Mouse (Mus musculus) retina, adult 2 months (tissue): Measurements from ENCODE around the gene Tyk2.

Experiments
- DNase-seq: peaks from one replicate; pipeline ENCODE4 v3.0.0-alpha.2; 2012; ENCODE audit warnings: low read depth, low spot score

The Tyk2 gene

DNA sequence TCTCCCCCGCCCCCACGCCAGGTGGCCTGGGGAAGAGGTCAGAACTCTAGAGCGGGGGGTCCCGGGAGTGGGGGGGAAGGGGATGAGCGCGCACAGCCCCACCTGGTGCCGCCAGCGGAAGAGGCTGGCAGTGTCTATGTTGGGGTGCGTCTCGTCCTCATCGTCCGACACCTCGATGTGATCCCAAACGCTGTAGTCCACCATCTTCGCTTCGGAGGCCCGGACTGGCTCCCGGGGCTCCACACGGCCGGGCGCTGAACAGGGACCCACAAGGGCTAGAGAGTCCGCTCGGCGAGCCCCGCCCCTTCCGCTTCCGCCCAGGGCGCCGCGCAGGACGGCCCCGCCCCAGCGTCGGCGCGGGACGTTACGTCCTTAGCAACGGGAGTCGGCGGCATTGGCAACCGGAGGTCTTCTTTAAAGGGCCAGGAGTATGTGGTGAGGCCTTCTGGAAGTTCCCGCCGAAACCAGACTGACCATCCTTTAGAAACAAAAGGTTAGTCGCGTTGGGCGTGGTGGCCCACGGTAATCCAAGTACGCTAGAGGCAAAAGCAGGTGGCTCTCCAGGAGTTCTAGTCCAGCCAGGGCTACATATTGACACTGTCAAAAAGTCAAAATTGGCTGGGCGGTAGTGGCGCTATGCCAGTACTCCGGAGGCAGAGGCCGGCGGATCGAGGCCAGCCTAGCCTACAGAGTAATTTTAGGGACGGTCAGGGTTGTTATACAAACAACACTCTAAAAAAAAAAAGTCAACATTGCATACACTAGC, 18.8 kb upstream of the Tyk2 start, which contains the start of gene Cdc37:
Gene Cdc37 (minus strand): TSS at position 329 of the 766 bp plus-strand sequence.
- peak; percentile 84 for DNase-seq

- DNase-seq, result no peak
Measured at GRCm38 (mm10) chr9:21149077-21149653, 18.1 kb upstream of the Tyk2 start.

- DNase-seq, result no peak
Measured at GRCm38 (mm10) chr9:21148427-21148826, 17.4 kb upstream of the Tyk2 start.

- no peak for DNase-seq
Measured at GRCm38 (mm10) chr9:21146722-21147121, 15.7 kb upstream of the Tyk2 start.

DNA sequence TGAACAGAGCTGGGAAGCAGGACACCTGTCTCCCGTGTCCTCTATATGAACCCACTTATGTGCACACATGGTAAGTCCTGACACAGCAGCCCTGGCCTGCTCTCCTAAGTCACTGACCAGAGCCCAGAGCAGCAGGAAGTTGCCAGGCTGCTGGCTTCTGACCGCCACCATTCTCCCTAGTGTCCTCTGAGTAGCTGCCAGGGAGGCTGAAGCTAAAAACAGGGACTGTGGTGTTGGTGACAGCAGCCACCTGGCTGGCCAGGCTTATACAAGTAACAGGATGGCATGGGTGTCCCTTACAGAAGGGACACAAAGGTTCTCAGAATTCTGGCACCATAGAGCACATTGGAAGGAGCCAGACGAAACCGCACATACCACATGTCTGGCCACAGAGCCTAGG, 14.4 kb upstream of the Tyk2 start:
- DNase-seq, result no peak

DNA sequence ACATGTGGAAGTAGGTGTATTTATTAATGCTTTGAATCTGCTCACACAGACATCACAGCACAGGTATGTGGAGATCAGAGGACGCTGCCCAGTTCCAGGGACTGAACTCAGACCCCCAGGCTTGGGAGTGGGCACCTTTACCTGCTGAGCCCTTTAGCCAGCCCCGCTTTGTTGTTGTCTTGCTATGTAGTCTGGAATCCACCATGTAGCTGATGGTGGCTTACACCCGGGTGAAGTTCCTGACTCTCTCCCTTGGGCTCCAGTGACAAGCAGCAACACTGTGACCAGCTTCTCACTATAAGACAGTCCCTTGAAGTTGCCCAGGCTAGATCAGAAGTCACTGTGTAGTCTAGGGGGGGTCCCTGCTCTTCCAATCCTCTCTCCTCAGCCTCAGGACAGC, 13.3 kb upstream of the Tyk2 start:
- no peak for DNase-seq

DNA sequence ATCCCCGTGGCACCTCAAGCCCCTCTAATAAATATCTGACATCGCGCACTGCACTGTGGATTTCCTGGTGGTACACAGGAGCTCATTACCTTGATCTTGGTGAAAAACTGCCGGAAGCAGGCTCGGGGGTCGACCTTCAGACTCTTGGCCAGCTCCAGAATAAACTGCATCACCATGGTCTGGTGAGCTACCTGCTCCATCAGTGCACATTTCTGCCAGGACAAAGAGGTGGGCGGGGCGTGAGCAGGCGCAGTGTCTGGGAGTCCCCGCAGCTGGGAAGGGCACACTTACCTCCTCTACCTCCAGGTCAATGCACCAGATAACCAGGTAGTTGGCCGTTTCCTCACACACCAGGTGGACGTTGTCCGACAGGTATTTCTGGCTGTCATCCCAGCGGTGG, 10.9 kb upstream of the Tyk2 start:
- DNase-seq, result no peak

DNA sequence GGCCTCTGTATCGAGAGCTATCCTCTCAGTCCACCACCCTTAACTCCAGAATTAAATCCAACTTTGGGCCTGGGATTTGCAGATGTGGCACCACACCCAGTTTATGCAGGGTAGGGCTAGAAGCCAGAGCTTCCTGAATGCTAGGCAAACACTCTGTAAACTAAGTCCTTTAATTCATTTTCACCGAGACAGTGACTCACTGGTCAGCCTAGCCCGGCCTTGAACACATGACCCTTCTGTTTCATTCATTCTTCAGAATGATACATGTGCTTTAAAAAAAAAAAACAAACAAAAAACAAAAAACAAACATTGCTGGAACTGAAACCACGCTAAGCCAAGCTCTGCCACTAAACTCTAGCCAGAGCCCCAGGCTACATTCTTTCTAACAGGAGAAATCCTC, 7.3 kb upstream of the Tyk2 start:
- DNase-seq, result no peak

GRCm38 (mm10) chr9:21137229-21137628, 6.2 kb upstream of the Tyk2 start:
- DNase-seq, result no peak

DNA sequence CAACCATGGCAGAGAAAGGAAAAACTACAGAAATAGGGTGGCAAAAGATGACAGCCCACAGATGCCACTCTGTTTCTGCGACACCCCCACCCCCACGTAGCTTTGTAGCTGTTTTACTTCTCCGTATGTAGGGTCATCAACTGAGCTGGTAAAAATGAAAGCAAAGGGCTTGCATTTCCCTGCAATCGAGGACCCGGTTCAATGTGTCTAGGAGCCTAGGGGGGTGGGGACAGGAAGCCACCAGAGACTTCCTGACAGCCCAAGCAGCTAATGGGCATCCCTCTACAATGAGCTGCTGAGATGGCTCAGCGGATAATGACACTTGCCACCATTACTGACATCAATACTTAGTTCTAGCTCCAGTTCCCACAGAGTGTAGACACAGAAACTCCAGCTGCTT, 5.4 kb upstream of the Tyk2 start:
- no peak for DNase-seq

DNA sequence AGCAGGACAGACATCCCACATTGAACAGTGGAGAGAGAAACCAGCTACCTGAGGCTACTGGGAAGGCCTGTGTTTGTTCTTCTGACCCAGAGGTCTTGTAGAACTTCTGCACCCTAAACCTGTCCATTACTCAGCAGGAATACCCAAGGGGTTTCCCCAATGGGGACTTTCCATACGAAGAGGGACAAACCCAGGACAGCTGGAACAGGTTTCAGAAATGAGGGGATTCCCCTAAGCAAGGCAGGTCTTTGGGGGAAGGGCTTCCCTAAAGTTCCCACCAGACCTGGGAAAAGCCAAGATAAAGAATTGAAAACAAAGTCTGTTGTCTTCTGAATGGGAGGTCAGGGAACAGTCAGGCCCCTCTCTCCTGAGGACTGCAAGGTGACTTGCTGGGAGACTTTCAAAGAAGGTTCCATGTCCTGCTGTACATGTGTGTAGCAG, 4.9 kb upstream of the Tyk2 start:
- no peak for DNase-seq

DNA sequence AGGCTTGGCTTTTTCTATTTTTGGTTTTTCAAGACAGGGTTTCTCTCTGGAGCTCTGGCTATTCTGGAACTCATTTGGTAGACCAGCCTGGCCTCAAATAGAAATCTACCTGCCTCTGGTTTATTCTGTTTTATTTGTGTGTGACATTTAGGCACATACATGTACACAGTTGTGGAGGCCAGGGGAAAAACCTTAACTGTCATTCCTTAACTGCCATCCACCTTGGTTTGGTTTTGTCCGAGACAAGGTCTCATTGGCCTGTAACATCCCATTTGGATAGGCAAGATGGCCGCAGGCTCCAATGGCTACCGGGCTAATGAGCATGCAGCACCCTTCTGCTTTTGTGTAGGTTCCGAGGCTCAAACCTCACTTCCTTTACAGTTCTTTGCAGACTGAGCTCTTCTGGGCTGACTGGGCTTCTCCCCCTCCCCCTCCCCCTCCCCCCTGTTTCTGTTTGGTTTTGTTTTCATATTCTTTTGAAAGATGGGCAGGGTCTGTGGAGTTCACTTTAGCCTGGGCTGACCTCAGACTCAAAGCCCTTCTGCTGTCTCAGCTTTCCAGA, 4.4 kb upstream of the Tyk2 start:
- no peak for DNase-seq

DNA sequence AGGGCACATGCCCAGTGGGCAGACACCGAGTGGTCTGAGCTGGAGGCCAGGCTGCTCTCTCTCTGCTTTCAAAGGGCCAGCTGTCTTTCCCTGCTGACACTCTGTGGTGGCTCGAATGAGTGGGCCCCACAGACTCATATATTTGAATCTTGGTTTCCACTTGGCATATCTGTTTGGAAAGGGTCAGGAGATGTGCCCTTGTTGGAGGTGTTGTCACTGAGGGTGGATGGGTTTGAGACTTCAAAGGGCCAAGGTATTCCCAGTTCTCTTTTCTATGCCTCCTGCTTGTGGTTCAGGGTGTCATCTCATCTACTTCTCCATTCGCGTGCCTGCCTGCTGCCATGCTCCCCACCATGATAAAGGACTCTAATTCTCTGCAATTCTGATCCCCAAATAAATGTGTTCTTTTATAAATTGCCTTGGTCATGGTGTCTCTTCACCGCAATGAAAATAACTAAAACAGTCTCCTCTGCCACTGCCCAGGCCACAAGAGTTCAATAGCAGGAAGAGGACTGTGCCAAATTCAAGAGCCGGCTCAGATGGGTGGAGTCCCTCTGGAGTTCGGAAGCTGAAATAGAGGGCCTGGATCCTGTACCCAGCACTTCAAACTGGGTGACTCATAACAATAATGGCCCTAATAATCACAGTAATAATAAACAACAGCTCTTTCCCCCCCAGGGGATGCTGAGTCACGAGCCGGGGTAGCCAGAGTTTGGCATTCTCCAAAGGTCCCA, 3.7 kb upstream of the Tyk2 start:
- no peak for DNase-seq

- no peak for DNase-seq
Measured at GRCm38 (mm10) chr9:21133064-21133707, 2.1 kb upstream of the Tyk2 start.

DNA sequence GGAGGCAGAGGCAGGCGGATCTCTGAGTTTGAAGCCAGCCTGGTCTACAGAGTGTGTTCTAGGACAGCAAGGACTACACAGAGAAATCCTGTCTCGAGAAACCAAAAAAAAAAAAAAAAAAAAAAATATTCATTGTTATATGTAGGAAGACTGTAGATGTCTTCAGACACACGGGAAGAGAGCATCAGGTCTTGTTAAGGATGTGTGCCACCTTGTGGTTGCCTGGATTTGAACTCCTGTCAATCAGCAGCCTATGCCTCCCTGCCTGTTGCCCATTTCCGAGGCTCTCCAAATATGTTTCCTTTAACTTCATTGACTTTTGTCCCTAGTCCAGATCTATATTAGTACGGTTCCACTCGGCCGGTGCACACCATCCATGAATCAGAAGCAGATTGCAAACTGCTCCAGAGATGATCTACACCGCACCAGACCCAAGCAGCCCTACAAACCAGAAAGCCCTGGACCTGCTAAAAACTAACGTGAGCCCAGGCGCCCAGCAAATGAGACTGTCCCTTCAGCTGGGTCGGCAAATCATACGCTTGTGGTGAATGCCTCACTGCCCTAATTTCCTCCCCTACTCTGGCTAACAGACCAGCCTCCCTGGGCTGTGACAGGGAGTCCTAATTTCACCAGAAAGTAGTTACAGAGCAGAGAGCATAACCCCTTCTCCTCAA, 1.2 kb upstream of the Tyk2 start:
- no peak for DNase-seq

GRCm38 (mm10) chr9:21126259-21126627, 4.8 kb downstream of the Tyk2 start:
- DNase-seq, result no peak

DNA sequence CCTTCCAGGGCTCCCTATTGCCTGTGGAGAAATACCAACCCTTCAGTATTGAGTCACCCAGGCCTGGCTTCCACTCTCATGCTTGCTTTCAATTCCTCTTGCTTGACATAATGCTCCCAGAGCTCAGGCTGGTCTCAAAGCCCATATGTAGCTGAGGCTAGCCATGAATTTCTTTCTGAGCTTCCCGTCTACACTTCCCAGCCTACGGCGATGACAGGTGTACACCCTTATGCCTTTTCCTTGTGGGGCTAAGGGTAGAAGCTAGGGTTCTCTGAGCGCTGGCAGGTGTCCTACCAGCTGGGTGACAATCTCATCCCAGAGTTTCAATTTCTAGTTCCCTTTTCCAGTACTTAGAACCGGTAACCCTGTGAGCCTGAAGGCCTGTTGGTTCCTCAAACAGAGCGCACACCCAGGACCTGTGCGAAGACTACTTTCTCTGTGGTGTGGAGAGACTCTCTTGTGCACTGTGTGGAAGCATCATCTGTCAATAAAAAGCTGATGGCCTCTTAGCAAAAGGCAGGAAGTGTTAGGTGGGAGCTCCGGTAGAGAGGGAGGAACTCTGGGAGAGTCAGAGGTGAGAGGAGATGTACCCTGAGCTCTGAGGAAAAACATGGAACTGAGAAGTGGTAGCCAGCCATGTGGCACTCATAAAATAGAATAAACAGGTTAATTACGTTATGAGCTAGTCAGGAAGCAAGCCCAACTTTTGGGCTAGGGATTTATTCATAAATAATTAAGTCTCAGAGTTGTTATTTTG, 5.4 kb downstream of the Tyk2 start:
- DNase-seq, result no peak

DNA sequence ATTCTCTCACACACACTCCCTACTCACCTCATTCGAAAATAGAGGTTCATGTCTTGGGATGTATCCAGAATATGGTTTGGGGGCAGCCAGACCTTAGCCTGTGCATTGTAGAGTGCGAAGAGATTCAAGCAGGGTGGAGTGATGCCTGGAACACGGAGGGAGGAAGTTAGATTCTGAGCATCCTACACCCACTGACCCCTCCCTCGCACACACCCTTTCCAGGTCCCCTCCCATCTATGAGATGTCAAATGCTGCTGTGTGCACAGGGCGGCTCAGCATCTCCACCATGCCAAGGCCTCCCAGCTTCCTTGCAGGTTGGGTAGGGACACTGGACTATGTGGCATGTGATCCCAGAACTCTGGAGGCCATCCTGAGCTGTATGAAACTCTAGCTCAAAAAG, 6.2 kb downstream of the Tyk2 start:
- DNase-seq, result no peak

GRCm38 (mm10) chr9:21121483-21121882, 9.6 kb downstream of the Tyk2 start:
- DNase-seq, result no peak

DNA sequence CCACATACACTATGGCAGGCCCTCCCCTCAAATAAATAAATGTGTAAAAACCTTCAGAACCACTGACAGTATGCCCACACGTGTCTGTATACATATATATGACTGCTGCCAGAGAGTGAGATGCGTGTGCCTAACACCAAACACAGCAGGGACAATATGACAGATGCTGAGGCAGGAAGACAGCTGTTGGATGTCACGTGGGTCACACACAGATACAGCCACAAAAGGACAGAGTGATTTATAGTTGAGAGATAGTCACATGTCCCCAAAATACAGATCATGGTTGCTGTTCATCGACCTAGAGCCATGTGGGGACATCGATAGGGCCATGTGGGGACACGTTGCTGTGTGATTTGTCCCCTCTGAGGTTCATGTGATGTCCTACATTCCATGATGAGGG, 14.0 kb downstream of the Tyk2 start:
- no peak for DNase-seq

DNA sequence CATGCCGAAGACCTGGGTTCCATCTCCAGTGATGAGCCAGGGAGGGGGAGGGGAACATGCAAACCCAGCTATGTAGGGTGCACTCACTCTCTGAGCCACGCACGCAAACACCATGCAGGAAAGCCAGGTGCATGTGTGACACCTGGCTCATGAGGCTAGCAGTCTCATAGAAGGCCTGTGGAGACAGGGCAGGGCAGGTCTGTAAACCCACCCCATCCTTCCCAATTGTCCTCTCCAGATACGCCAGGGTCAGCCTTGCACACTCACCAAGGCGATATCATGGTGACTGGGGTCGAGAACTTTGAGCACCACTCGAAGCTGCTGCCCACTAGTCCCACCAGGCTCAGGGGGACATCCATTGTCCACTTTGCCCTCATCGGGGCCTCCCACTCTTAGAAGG, 15.9 kb downstream of the Tyk2 start:
- DNase-seq, result no peak
